Mouse (Mus musculus): ENCODE results near the gene Polr1c. TPM values are rescaled to one million over a fixed set of nuclear protein-coding genes. Genes with fewer than 3 reads are reported as not detected.

The Polr1c gene
- polyA plus RNA-seq, 1 experiment from 2014 or later, result 26.2 TPM

DNA sequence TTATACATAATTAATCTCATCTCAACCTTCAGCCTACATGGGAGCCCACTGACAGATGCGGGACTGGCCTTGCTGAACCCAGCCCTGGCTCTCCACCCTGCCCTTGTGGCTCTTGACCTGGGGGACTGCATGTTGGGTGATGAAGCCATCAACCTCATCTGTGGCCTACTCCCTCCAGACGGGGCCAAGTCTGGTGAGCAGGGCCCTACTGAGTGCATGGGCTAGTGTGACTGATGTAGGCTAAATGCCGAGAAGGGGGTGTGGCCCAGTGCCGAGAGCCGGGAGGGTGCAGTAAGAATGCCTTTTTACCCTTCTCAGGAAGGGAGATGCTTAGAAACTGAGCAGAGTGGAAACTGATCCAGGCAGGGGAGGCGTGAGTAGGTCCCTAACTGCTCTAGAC, 7.3 kb upstream of the Polr1c start:
- no peak for ATAC-seq (ENCODE audit: low read depth)
- no peak overlapping the region for H3K27ac ChIP-seq (ENCODE audit: low read length)
- H3K36me3 ChIP-seq (ENCODE audit: control insufficient read depth, insufficient read depth), result peaks cover 37% of the 10 kb centered on the region
- no peak overlapping the region for H3K4me3 ChIP-seq (ENCODE audit: low read depth, low read length)
- H3K4me2 ChIP-seq (ENCODE audit: low read depth, low read length), result no peak overlapping the region
- peaks cover 29% of the 10 kb centered on the region for H3K27me3 ChIP-seq (ENCODE audit: control insufficient read depth, insufficient read depth, low read depth, low read length)
- no peaks in the 10 kb centered on the region for H3K9me3 ChIP-seq (replicated peaks; ENCODE audit: control insufficient read depth, low read length)
- WGBS (ENCODE audit: insufficient replicate concordance), result 32% methylated on average over 6 of the region's 6 CpGs
- H3K9ac ChIP-seq (ENCODE audit: low read depth, low read length), result no peak overlapping the region
- H3K4me1 ChIP-seq (ENCODE audit: control insufficient read depth, low read depth, low read length), result peaks cover 16% of the 10 kb centered on the region

- under 1% methylated on average over 48 of the region's 54 CpGs for WGBS (ENCODE audit: insufficient replicate concordance)
- peak overlapping the region; percentile 40 for H3K9ac ChIP-seq (ENCODE audit: low read depth, low read length)
- peaks cover 31% of the 10 kb centered on the region for H3K36me3 ChIP-seq (ENCODE audit: control insufficient read depth, insufficient read depth)
- peaks cover 20% of the 10 kb centered on the region for H3K4me1 ChIP-seq (ENCODE audit: control insufficient read depth, low read depth, low read length)
- H3K27me3 ChIP-seq (ENCODE audit: control insufficient read depth, insufficient read depth, low read depth, low read length), result peaks cover 29% of the 10 kb centered on the region
- no peak for ATAC-seq (ENCODE audit: low read depth)
- no peaks in the 10 kb centered on the region for H3K9me3 ChIP-seq (replicated peaks; ENCODE audit: control insufficient read depth, low read length)
- H3K4me3 ChIP-seq (ENCODE audit: low read depth, low read length), result peak overlapping the region; percentile 67
- no peak overlapping the region for H3K27ac ChIP-seq (ENCODE audit: low read length)
- H3K4me2 ChIP-seq (ENCODE audit: low read depth, low read length), result peak overlapping the region; percentile 98
Observed at GRCm38 (mm10) chr17:46254106-46254505, 6.3 kb upstream of the Polr1c start.

- Histone ChIP-seq H3K27ac (ENCODE audit: low read length) (no peak within 1 kb of the TSS), H3K4me1 (ENCODE audit: control insufficient read depth, low read depth, low read length) (peaks cover 26% of the 10 kb centered on the region), H3K4me3 (ENCODE audit: low read depth, low read length) (peak within 1 kb of the TSS; percentile 67), H3K27me3 (ENCODE audit: control insufficient read depth, insufficient read depth, low read depth, low read length) (peaks cover 29% of the 10 kb centered on the region), H3K4me2 (ENCODE audit: low read depth, low read length) (peak within 1 kb of the TSS; percentile 98), H3K9me3 (replicated peaks; ENCODE audit: control insufficient read depth, low read length) (no peaks in the 10 kb centered on the region), H3K36me3 (ENCODE audit: control insufficient read depth, insufficient read depth) (peaks cover 27% of the 10 kb centered on the region), H3K9ac (ENCODE audit: low read depth, low read length) (peak within 1 kb of the TSS; percentile 40)
- peak; percentile 80 for ATAC-seq (ENCODE audit: low read depth)
- 1% methylated on average over 47 of the region's 48 CpGs for WGBS (ENCODE audit: insufficient replicate concordance)
Observed at GRCm38 (mm10) chr17:46253452-46254084, 5.7 kb upstream of the Polr1c start, which contains the start of gene Lrrc73. Gene Lrrc73, plus strand, starts transcription at chr17:46253531.

DNA sequence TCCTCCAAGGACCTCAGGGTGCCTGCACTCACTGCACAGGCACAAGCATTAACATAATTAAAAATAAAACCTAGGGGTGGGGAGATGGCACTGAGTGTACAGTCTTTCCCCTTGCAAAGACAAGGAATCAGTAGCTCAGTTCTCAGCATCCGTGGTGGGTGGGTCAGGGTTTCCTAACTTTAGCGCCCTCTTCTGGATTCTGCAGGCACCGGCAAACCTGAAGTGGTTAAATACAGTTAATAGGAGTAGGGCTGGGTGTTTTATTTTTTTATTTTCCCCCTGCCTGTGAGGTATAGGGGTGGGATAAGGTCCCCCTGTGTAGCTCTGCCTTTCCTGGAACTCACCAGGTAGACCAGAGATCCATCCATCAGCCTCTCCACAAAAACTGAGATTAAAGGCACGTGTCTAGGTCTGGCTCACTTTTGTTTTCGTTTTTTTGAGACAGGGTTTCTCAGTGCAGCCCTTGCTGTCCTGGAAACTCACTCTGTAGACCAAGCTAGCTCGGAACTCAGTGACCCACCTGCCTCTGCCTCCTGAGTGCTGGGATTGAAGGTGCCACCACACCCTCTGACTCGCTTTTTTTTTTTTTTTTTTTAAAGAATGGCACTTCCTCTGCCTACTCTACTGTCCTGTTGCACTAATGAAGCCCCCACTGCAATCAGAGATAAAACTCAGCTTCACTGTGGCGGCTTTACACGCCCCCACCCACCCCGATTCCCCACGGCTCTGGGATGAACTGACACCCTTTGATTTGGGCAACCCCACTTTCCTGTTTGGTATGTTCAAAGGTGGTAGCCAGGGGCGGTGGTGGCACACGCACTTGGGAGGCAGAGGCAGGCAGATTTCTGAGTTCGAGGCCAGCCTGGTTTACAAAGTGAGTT, 5.0 kb upstream of the Polr1c start:
- 35% methylated on average over 14 of the region's 14 CpGs for WGBS (ENCODE audit: insufficient replicate concordance)
- H3K4me1 ChIP-seq (ENCODE audit: control insufficient read depth, low read depth, low read length), result peaks cover 27% of the 10 kb centered on the region
- H3K9me3 ChIP-seq (replicated peaks; ENCODE audit: control insufficient read depth, low read length), result no peaks in the 10 kb centered on the region
- H3K4me2 ChIP-seq (ENCODE audit: low read depth, low read length), result peak overlapping the region; percentile 98
- no peak overlapping the region for H3K27ac ChIP-seq (ENCODE audit: low read length)
- no peak overlapping the region for H3K9ac ChIP-seq (ENCODE audit: low read depth, low read length)
- H3K27me3 ChIP-seq (ENCODE audit: control insufficient read depth, insufficient read depth, low read depth, low read length), result peaks cover 29% of the 10 kb centered on the region
- peaks cover 22% of the 10 kb centered on the region for H3K36me3 ChIP-seq (ENCODE audit: control insufficient read depth, insufficient read depth)
- peak overlapping the region; percentile 67 for H3K4me3 ChIP-seq (ENCODE audit: low read depth, low read length)
- no peak for ATAC-seq (ENCODE audit: low read depth)

DNA sequence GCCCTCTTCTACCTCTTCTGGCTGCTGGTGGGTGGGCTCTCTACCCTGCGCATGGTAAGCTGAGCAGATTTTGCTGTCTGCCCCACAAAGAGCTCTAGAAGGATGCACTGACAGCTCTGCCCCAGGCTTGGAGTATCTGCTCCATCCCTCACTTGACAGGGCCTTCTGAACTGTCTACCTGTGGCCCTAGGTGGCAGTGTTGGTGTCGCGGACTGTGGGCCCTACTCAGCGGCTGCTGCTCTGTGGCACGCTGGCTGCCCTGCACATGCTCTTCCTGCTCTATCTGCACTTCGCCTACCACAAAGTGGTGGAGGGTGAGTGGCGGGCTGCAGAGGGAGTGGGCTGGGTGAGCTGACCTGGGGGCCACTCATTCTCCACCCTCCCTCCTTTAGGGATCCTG, 3.3 kb upstream of the Polr1c start:
- Histone ChIP-seq H3K4me2 (ENCODE audit: low read depth, low read length) (no peak overlapping the region), H3K9me3 (replicated peaks; ENCODE audit: control insufficient read depth, low read length) (no peaks in the 10 kb centered on the region), H3K4me1 (ENCODE audit: control insufficient read depth, low read depth, low read length) (peaks cover 36% of the 10 kb centered on the region), H3K4me3 (ENCODE audit: low read depth, low read length) (no peak overlapping the region), H3K36me3 (ENCODE audit: control insufficient read depth, insufficient read depth) (peaks cover 22% of the 10 kb centered on the region), H3K27ac (ENCODE audit: low read length) (no peak overlapping the region), H3K9ac (ENCODE audit: low read depth, low read length) (no peak overlapping the region), H3K27me3 (ENCODE audit: control insufficient read depth, insufficient read depth, low read depth, low read length) (peaks cover 29% of the 10 kb centered on the region)
- no peak for ATAC-seq (ENCODE audit: low read depth)
- 84% methylated on average over 7 of the region's 7 CpGs for WGBS (ENCODE audit: insufficient replicate concordance)

GRCm38 (mm10) chr17:46248189-46248522, 302 bp upstream of the Polr1c start:
- Histone ChIP-seq H3K9me3 (replicated peaks; ENCODE audit: control insufficient read depth, low read length) (no peaks in the 10 kb centered on the region), H3K4me2 (ENCODE audit: low read depth, low read length) (peak overlapping the region; percentile 94), H3K9ac (ENCODE audit: low read depth, low read length) (peak overlapping the region; percentile 99), H3K36me3 (ENCODE audit: control insufficient read depth, insufficient read depth) (peaks cover 45% of the 10 kb centered on the region), H3K4me1 (ENCODE audit: control insufficient read depth, low read depth, low read length) (peaks cover 23% of the 10 kb centered on the region), H3K27ac (ENCODE audit: low read length) (peak overlapping the region; percentile 88), H3K4me3 (ENCODE audit: low read depth, low read length) (peak overlapping the region; percentile 99), H3K27me3 (ENCODE audit: control insufficient read depth, insufficient read depth, low read depth, low read length) (peaks cover under 1% of the 10 kb centered on the region)
- under 1% methylated on average over 37 of the region's 37 CpGs for WGBS (ENCODE audit: insufficient replicate concordance)
- peak; percentile 48 for ATAC-seq (ENCODE audit: low read depth)

DNA sequence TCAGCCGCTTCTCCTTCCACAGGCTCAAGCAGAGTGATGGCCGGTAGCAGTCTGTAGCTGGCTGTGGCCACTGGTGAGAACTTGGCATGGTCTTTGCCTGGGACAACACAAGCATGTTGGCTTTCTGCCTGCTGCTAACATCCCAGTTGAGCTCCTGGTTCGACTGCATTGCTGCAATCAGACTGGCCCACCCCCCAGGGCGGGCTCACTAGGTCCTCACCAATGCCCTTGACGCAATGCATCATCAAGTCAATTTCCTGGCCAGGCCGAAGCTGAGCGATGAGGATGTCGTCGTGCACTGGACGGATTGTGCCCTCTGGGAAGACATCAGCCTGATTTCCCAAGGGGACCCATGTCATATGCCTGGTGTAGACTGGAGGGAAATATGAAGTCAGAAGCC, 3.3 kb downstream of the Polr1c start:
- H3K4me2 ChIP-seq (ENCODE audit: low read depth, low read length), result no peak overlapping the region
- WGBS (ENCODE audit: insufficient replicate concordance), result 76% methylated on average over 10 of the region's 10 CpGs
- H3K9me3 ChIP-seq (replicated peaks; ENCODE audit: control insufficient read depth, low read length), result no peaks in the 10 kb centered on the region
- H3K36me3 ChIP-seq (ENCODE audit: control insufficient read depth, insufficient read depth), result peaks cover 50% of the 10 kb centered on the region
- ATAC-seq (ENCODE audit: low read depth), result no peak
- H3K9ac ChIP-seq (ENCODE audit: low read depth, low read length), result no peak overlapping the region
- no peaks in the 10 kb centered on the region for H3K27me3 ChIP-seq (ENCODE audit: control insufficient read depth, insufficient read depth, low read depth, low read length)
- peaks cover 20% of the 10 kb centered on the region for H3K4me1 ChIP-seq (ENCODE audit: control insufficient read depth, low read depth, low read length)
- H3K4me3 ChIP-seq (ENCODE audit: low read depth, low read length), result no peak overlapping the region
- no peak overlapping the region for H3K27ac ChIP-seq (ENCODE audit: low read length)

- Histone ChIP-seq H3K4me2 (ENCODE audit: low read depth, low read length) (no peak overlapping the region), H3K4me3 (ENCODE audit: low read depth, low read length) (no peak overlapping the region), H3K9me3 (replicated peaks; ENCODE audit: control insufficient read depth, low read length) (no peaks in the 10 kb centered on the region), H3K27ac (ENCODE audit: low read length) (no peak overlapping the region), H3K27me3 (ENCODE audit: control insufficient read depth, insufficient read depth, low read depth, low read length) (no peaks in the 10 kb centered on the region), H3K4me1 (ENCODE audit: control insufficient read depth, low read depth, low read length) (peaks cover 11% of the 10 kb centered on the region), H3K36me3 (ENCODE audit: control insufficient read depth, insufficient read depth) (peaks cover 49% of the 10 kb centered on the region), H3K9ac (ENCODE audit: low read depth, low read length) (no peak overlapping the region)
- 61% methylated on average over 2 of the region's 2 CpGs for WGBS (ENCODE audit: insufficient replicate concordance)
- no peak for ATAC-seq (ENCODE audit: low read depth)
Observed at GRCm38 (mm10) chr17:46243624-46244023, 4.2 kb downstream of the Polr1c start.

GRCm38 (mm10) chr17:46242993-46243392, 4.9 kb downstream of the Polr1c start:
- peaks cover 49% of the 10 kb centered on the region for H3K36me3 ChIP-seq (ENCODE audit: control insufficient read depth, insufficient read depth)
- no peak overlapping the region for H3K27ac ChIP-seq (ENCODE audit: low read length)
- peaks cover 10% of the 10 kb centered on the region for H3K4me1 ChIP-seq (ENCODE audit: control insufficient read depth, low read depth, low read length)
- 59% methylated on average over 4 of the region's 4 CpGs for WGBS (ENCODE audit: insufficient replicate concordance)
- no peak overlapping the region for H3K9ac ChIP-seq (ENCODE audit: low read depth, low read length)
- H3K4me3 ChIP-seq (ENCODE audit: low read depth, low read length), result no peak overlapping the region
- no peak overlapping the region for H3K4me2 ChIP-seq (ENCODE audit: low read depth, low read length)
- no peaks in the 10 kb centered on the region for H3K9me3 ChIP-seq (replicated peaks; ENCODE audit: control insufficient read depth, low read length)
- no peaks in the 10 kb centered on the region for H3K27me3 ChIP-seq (ENCODE audit: control insufficient read depth, insufficient read depth, low read depth, low read length)
- ATAC-seq (ENCODE audit: low read depth), result no peak
